Mouse (Mus musculus): ENCODE results near the gene Sh3bp1. TPM values are rescaled to one million over a fixed set of nuclear protein-coding genes. Genes with fewer than 3 reads are reported as not detected.

Sh3bp1 gene
- total and polyA plus RNA-seq, 3 experiments, result 12.3 to 69.7 (median 23.8) TPM

- no peak overlapping the region for H3K9ac ChIP-seq (ENCODE audit: insufficient read depth, low read depth)
- no peak for DNase-seq (ENCODE audit: extremely low read depth)
- H3K4me1 ChIP-seq (ENCODE audit: control insufficient read depth in 1 of 2, insufficient read depth in 2 of 2), result peaks cover 2 to 3% of the 10 kb centered on the region in 2 experiments; a peak in 2 of 4 replicates
- in situ Hi-C loops (cut with MboI; ENCODE audit: low pct_ligation_motif_present, low pct_unique_long_range_greater_than_20kb, low sequenced_read_pairs) (no loop called here), dilution Hi-C loops (cut with MboI; ENCODE audit: extremely low pct_ligation_motif_present, extremely low pct_unique_long_range_greater_than_20kb, low sequenced_read_pairs) (no loop called here)
- no peaks in the 10 kb centered on the region for H3K9me3 ChIP-seq (replicated peaks; ENCODE audit: low read length)
- no peak overlapping the region for H3K4me2 ChIP-seq (ENCODE audit: insufficient read depth, low read depth, poor library complexity, severe bottlenecking)
- TF ChIP-seq USF2 (conservative IDR thresholded peaks at IDR 0.05; ENCODE audit: low read depth, low read length) (no peak), MXI1 (IDR thresholded peaks at IDR 0.05; ENCODE audit: low read depth, low read length) (no peak), CHD2 (IDR thresholded peaks at IDR 0.05; ENCODE audit: low read length) (no peak), CTCF (conservative IDR thresholded peaks at IDR 0.05 in 1 of 2, IDR thresholded peaks at IDR 0.05 in 1 of 2; ENCODE audit: low read depth in 2 of 2, low read length in 2 of 2) (no peak), RCOR1 (conservative IDR thresholded peaks at IDR 0.05; ENCODE audit: low read depth, low read length) (no peak), GABPA (IDR thresholded peaks at IDR 0.05; ENCODE audit: insufficient replicate concordance, low read depth, low read length) (no peak), NRF1 (IDR thresholded peaks at IDR 0.05; ENCODE audit: low read depth, low read length) (no peak), BHLHE40 (IDR thresholded peaks at IDR 0.05; ENCODE audit: low read depth, low read length) (no peak), EP300 (IDR thresholded peaks at IDR 0.05; ENCODE audit: low read length) (no peak), HCFC1 (IDR thresholded peaks at IDR 0.05; ENCODE audit: low read depth, low read length) (no peak), IRF4 (IDR thresholded peaks at IDR 0.05; ENCODE audit: low read depth, low read length) (no peak), MAX (IDR thresholded peaks at IDR 0.05; ENCODE audit: low read length) (no peak), ZNF384 (IDR thresholded peaks at IDR 0.05; ENCODE audit: low read depth, low read length) (no peak), SMC3 (IDR thresholded peaks at IDR 0.05; ENCODE audit: low read depth, low read length) (no peak)
- H3K27me3 ChIP-seq (replicated peaks), result peaks cover 57% of the 10 kb centered on the region
- H3K36me3 ChIP-seq (replicated peaks in 1 of 2; ENCODE audit: control insufficient read depth in 1 of 2, insufficient read depth in 1 of 2, low read length in 1 of 2), result no peaks in the 10 kb centered on the region
- no peaks in the 10 kb centered on the region for H3K79me2 ChIP-seq (replicated peaks; ENCODE audit: control insufficient read depth, extremely low read depth, insufficient read depth, poor library complexity, severe bottlenecking)
- no peak overlapping the region for H3K27ac ChIP-seq (ENCODE audit: insufficient read depth, low read depth)
- no peak overlapping the region for H3K4me3 ChIP-seq (replicated peaks in 1 of 3; ENCODE audit: low read depth in 2 of 3, low read length in 2 of 3, poor library complexity in 1 of 3)
Observed at GRCm38 (mm10) chr15:78868398-78868797, 31.2 kb upstream of the Sh3bp1 start.

- Histone ChIP-seq H3K4me2 (ENCODE audit: insufficient read depth, low read depth, poor library complexity, severe bottlenecking) (no peak overlapping the region), H3K36me3 (replicated peaks in 1 of 2; ENCODE audit: control insufficient read depth in 1 of 2, insufficient read depth in 1 of 2, low read length in 1 of 2) (no peaks in the 10 kb centered on the region), H3K27me3 (replicated peaks) (peaks cover 56% of the 10 kb centered on the region), H3K4me3 (replicated peaks in 1 of 3; ENCODE audit: low read depth in 2 of 3, low read length in 2 of 3, poor library complexity in 1 of 3) (no peak overlapping the region), H3K9ac (ENCODE audit: insufficient read depth, low read depth) (no peak overlapping the region), H3K27ac (ENCODE audit: insufficient read depth, low read depth) (no peak overlapping the region), H3K79me2 (replicated peaks; ENCODE audit: control insufficient read depth, extremely low read depth, insufficient read depth, poor library complexity, severe bottlenecking) (no peaks in the 10 kb centered on the region), H3K9me3 (replicated peaks; ENCODE audit: low read length) (no peaks in the 10 kb centered on the region), H3K4me1 (ENCODE audit: control insufficient read depth in 1 of 2, insufficient read depth in 2 of 2) (peaks cover 1 to 2% of the 10 kb centered on the region in 2 experiments; a peak in 2 of 4 replicates)
- TF ChIP-seq ETS1 (conservative IDR thresholded peaks at IDR 0.05; ENCODE audit: low read depth, low read length), result no peak
- dilution Hi-C loops (cut with MboI; ENCODE audit: extremely low pct_ligation_motif_present, extremely low pct_unique_long_range_greater_than_20kb, low sequenced_read_pairs) (no loop called here), in situ Hi-C loops (cut with MboI; ENCODE audit: low pct_ligation_motif_present, low pct_unique_long_range_greater_than_20kb, low sequenced_read_pairs) (no loop called here)
- no peak for DNase-seq (ENCODE audit: extremely low read depth)
Observed at GRCm38 (mm10) chr15:78868826-78869233, 30.7 kb upstream of the Sh3bp1 start.

DNA sequence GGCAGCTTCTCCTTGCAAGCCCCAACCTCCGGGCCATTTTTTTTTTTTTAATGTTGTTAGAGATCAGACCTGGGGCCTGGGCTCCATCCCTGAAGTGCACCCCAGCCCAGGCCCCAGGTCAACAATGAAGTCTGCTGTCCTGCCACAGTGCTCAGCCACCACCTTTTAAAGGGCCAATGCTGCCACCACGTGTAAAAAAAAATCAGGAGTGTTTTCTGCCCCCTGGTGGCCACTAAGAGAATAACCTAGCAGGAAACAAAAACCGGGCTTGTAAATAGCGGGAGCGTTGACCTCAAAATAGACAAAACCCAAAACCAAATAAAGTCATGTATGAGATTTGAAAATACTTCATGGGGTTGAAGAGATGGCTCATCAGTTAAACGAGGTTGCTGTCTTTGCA lies 29.8 kb upstream of the Sh3bp1 start:
- no peak overlapping the region for H3K27ac ChIP-seq (ENCODE audit: insufficient read depth, low read depth)
- no peak for TF ChIP-seq EP300 (IDR thresholded peaks at IDR 0.05; ENCODE audit: low read length)
- peak; percentile 46 for TF ChIP-seq RAD21 (IDR thresholded peaks at IDR 0.05; ENCODE audit: low read depth, low read length)
- TF ChIP-seq SMC3 (IDR thresholded peaks at IDR 0.05; ENCODE audit: low read depth, low read length), result peak; percentile 62
- TF ChIP-seq ETS1 (conservative IDR thresholded peaks at IDR 0.05; ENCODE audit: low read depth, low read length), result no peak
- peak; percentile 93 for TF ChIP-seq ZNF384 (IDR thresholded peaks at IDR 0.05; ENCODE audit: low read depth, low read length)
- peak; percentile 97 for TF ChIP-seq MXI1 (IDR thresholded peaks at IDR 0.05; ENCODE audit: low read depth, low read length)
- TF ChIP-seq MYC (IDR thresholded peaks at IDR 0.05; ENCODE audit: low read depth, low read length), result peak; percentile 99
- peak; percentile 35; the same call in 1 of the 2 replicates for TF ChIP-seq SIN3A (IDR thresholded peaks at IDR 0.05; ENCODE audit: low read length)
- TF ChIP-seq CTCF (conservative IDR thresholded peaks at IDR 0.05 in 1 of 2, IDR thresholded peaks at IDR 0.05 in 1 of 2; ENCODE audit: low read depth in 2 of 2, low read length in 2 of 2), result peak; percentile 61 to 99
- peak; percentile 91 for TF ChIP-seq MAX (IDR thresholded peaks at IDR 0.05; ENCODE audit: low read length)
- no peaks in the 10 kb centered on the region for H3K9me3 ChIP-seq (replicated peaks; ENCODE audit: low read length)
- no peak overlapping the region for H3K4me2 ChIP-seq (ENCODE audit: insufficient read depth, low read depth, poor library complexity, severe bottlenecking)
- H3K79me2 ChIP-seq (replicated peaks; ENCODE audit: control insufficient read depth, extremely low read depth, insufficient read depth, poor library complexity, severe bottlenecking), result no peaks in the 10 kb centered on the region
- dilution Hi-C loops (cut with MboI; ENCODE audit: extremely low pct_ligation_motif_present, extremely low pct_unique_long_range_greater_than_20kb, low sequenced_read_pairs) (no loop called here), in situ Hi-C loops (cut with MboI; ENCODE audit: low pct_ligation_motif_present, low pct_unique_long_range_greater_than_20kb, low sequenced_read_pairs) (no loop called here)
- H3K4me3 ChIP-seq (replicated peaks in 1 of 3; ENCODE audit: low read depth in 2 of 3, low read length in 2 of 3, poor library complexity in 1 of 3), result no peak overlapping the region
- peaks cover 56% of the 10 kb centered on the region for H3K27me3 ChIP-seq (replicated peaks)
- DNase-seq (ENCODE audit: extremely low read depth), result peak; percentile 68
- no peak overlapping the region for H3K9ac ChIP-seq (ENCODE audit: insufficient read depth, low read depth)
- H3K4me1 ChIP-seq (ENCODE audit: control insufficient read depth in 1 of 2, insufficient read depth in 2 of 2), result no peaks in the 10 kb centered on the region
- no peaks in the 10 kb centered on the region for H3K36me3 ChIP-seq (replicated peaks in 1 of 2; ENCODE audit: control insufficient read depth in 1 of 2, insufficient read depth in 1 of 2, low read length in 1 of 2)

All from CH12.LX (cell line).